Mouse (Mus musculus) limb, embryonic 12.5 days (tissue): ENCODE results near the gene Rps6ka5. TPM values are rescaled to one million over a fixed set of nuclear protein-coding genes. Genes with fewer than 3 reads are reported as not detected.

Experiments
- ATAC-seq: fragments of 200-750 bp; cut with Nextera tagmentation; 2 replicates; pipeline ENCODE4 v1.8.0; 2017; ENCODE audit warnings: low read depth, moderate TSS enrichment; ENCODE audit not compliant: insufficient number of reproducible peaks, insufficient read depth, low FRiP score, low TSS enrichment
- H3K27ac ChIP-seq: fragments of 300-500 bp; sonication (generic); 2 replicates; pipeline ENCODE4 v1.5.1; 2016; ENCODE audit warnings: mild to moderate bottlenecking, moderate library complexity
- H3K27me3 ChIP-seq: fragments of 300-500 bp; sonication (generic); 2 replicates; pipeline ENCODE4 v1.6.1; 2016; ENCODE audit warnings: mild to moderate bottlenecking, moderate library complexity
- H3K36me3 ChIP-seq: fragments of 300-500 bp; sonication (generic); 2 replicates; pipeline ENCODE4 v1.6.1; 2016; ENCODE audit warnings: mild to moderate bottlenecking, moderate library complexity
- H3K4me1 ChIP-seq: fragments of 300-500 bp; sonication (generic); replicated peaks from 2 replicates; pipeline ENCODE4 v1.6.1; 2016
- H3K4me2 ChIP-seq: fragments of 300-500 bp; sonication (generic); 2 replicates; pipeline ENCODE4 v1.6.1; 2016; ENCODE audit warnings: mild to moderate bottlenecking, moderate library complexity
- H3K4me3 ChIP-seq: fragments of 300-500 bp; sonication (generic); replicated peaks from 2 replicates; pipeline ENCODE4 v1.5.1; 2016; ENCODE audit warnings: mild to moderate bottlenecking
- H3K9ac ChIP-seq: fragments of 300-500 bp; sonication (generic); replicated peaks from 2 replicates; pipeline ENCODE4 v1.6.1; 2016; ENCODE audit warnings: mild to moderate bottlenecking, moderate library complexity
- H3K9me3 ChIP-seq: fragments of 300-500 bp; sonication (generic); 2 replicates; pipeline ENCODE4 v1.6.1; 2016; ENCODE audit warnings: mild to moderate bottlenecking, moderate library complexity
- WGBS: fragments of 180-500 bp; shearing (Covaris S2); methylation state at CpG from one replicate; pipeline ENCODE4 v1.1.7; 2016; 5-methylcytosine and 5-hydroxymethylcytosine counted together
- polyA plus RNA-seq: library from polyadenylated mRNA; unstranded; fragments of >200 nt; fragmentation: Nextera tagmentation; extraction: Ambion mirVana; gene quantifications from 2 replicates; pipeline ENCODE4 v1.2.1, GENCODE M21; 2016

Rps6ka5 gene
- polyA plus RNA-seq, 1 experiment from 2014 or later = 6.6 TPM

DNA sequence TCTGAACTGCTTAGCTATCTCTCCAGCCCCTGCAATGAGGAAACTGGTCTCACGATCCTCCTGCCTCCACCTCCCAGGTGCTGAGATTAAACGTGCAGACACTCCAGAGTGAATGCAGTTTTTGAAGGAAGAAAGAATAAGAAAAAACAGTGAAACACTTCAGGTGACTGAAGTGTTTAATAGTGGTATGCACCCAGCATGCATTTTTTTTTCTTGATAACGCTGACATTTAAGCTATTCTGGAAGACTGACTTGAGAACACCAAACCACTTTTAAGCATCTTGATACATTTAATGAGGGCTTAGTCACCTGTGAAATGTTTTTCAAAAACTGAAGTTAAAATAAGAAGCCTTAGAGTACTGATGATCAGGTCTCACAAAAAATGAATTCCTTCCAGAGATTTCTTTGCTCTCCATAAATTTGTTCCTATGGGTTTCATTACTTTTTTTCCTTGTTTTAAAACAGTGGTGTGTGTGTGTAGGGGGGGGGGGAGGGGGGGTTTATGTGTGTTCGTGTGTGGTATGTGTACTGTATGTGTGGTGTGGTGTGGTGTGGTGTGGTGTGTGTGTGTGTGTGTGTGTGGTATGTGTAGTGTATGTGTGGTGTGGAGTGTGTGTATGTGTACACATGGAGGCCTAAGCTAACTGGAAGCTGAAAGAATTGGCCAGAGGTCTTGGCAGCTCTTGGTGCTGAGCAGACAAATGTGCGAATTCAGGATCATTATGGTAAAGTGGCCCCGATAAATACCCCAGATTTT, 183.2 kb downstream of the Rps6ka5 start:
- 79% methylated on average over 6 of the region's 6 CpGs for WGBS
- no peaks in the 10 kb centered on the region for H3K27me3 ChIP-seq
- H3K9me3 ChIP-seq = no peaks in the 10 kb centered on the region
- no peak overlapping the region for H3K4me3 ChIP-seq
- no peak overlapping the region for H3K27ac ChIP-seq
- H3K4me2 ChIP-seq = no peak overlapping the region
- H3K36me3 ChIP-seq = no peaks in the 10 kb centered on the region
- 0 out of 2 replicates have a peak, but pooled peaks cover 3% of the 10 kb centered on the region for H3K4me1 ChIP-seq
- ATAC-seq = no peak
- H3K9ac ChIP-seq = no peak overlapping the region

DNA sequence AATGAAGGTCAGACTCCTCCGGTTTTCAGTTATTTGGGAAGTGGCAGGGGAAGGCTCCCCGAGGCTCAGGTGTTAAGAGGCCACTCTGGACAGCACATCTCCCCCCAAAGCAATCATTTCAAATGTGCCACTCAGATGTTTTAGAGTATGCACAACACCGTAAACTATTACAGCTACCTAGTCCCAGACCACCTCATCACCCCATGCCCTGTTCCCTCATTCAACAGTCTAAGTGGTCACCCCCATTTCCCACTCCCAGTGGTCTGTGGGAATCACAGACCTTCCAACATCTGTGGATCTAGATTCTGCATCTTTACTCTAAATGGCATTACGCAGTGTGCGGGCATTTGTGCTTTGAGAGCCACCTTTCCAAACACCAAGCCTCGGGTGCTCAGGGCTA, 184.3 kb downstream of the Rps6ka5 start:
- no peak overlapping the region for H3K27ac ChIP-seq

DNA sequence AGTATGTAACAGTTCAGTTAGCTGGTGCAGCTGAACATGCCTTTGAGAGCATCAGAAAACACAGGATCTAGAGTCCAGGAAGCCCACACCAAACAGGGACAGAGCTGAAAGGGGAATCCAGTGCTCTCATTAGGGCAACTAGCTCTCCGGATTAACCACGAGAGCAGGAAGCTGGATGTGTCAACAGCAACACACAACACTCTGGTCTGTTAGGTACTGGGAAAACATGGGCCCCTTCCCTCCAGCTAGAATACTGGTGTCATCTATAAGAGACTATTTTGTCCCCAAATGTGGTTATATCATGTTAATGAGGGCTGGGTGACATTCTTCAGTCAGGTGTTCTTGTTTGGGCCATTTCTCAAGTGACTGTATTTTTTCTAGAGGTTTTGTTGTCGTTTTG, 184.7 kb downstream of the Rps6ka5 start:
- no peaks in the 10 kb centered on the region for H3K36me3 ChIP-seq
- H3K9me3 ChIP-seq = no peaks in the 10 kb centered on the region
- ATAC-seq = no peak
- H3K4me2 ChIP-seq = no peak overlapping the region
- 49% methylated on average over 3 of the region's 3 CpGs for WGBS
- H3K4me3 ChIP-seq = no peak overlapping the region
- no peaks in the 10 kb centered on the region for H3K27me3 ChIP-seq
- H3K9ac ChIP-seq = no peak overlapping the region
- H3K27ac ChIP-seq = no peak overlapping the region
- 0 out of 2 replicates have a peak, but pooled peaks cover 3% of the 10 kb centered on the region for H3K4me1 ChIP-seq

More for the DNA sequence above, 184.3 kb downstream of the Rps6ka5 start:
- Histone ChIP-seq H3K4me3 (no peak overlapping the region), H3K9me3 (no peaks in the 10 kb centered on the region), H3K4me2 (no peak overlapping the region), H3K4me1 (0 out of 2 replicates have a peak, but pooled peaks cover 3% of the 10 kb centered on the region), H3K9ac (no peak overlapping the region), H3K27me3 (no peaks in the 10 kb centered on the region), H3K36me3 (no peaks in the 10 kb centered on the region)
- no peak for ATAC-seq
- WGBS = 84% methylated on average over 6 of the region's 6 CpGs

DNA sequence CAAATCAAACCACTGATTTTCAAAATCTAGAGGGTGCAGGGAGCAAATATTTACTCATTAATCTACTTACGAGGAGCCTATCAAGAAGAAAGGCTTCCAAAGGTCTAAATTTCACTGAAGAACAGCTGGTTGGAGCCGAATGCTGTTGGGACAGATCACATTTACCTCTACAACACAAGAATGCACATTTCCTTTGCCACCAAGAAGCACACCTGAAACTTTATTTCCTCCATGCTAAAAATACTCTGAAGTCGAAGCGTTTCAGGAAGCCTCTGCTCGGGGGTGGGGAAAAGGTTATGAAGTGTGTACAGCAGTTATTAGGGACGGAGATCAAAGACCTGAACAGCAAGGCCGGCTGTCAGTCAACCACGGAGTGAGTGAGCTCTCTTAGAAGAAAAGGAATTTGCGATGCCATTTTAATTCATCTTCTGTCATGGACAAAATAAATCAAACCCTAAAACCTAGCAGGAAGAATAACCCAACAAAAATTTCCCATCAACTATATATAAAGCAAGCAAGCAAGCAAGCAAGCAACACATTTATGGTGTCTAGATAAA, 187.5 kb downstream of the Rps6ka5 start:
- Histone ChIP-seq H3K36me3 (no peaks in the 10 kb centered on the region), H3K4me1 (peaks cover 8% of the 10 kb centered on the region), H3K27ac (no peak overlapping the region), H3K9ac (no peak overlapping the region), H3K9me3 (no peaks in the 10 kb centered on the region), H3K4me3 (no peak overlapping the region), H3K4me2 (no peak overlapping the region), H3K27me3 (no peaks in the 10 kb centered on the region)
- WGBS = 32% methylated on average over 9 of the region's 9 CpGs
- ATAC-seq = no peak

DNA sequence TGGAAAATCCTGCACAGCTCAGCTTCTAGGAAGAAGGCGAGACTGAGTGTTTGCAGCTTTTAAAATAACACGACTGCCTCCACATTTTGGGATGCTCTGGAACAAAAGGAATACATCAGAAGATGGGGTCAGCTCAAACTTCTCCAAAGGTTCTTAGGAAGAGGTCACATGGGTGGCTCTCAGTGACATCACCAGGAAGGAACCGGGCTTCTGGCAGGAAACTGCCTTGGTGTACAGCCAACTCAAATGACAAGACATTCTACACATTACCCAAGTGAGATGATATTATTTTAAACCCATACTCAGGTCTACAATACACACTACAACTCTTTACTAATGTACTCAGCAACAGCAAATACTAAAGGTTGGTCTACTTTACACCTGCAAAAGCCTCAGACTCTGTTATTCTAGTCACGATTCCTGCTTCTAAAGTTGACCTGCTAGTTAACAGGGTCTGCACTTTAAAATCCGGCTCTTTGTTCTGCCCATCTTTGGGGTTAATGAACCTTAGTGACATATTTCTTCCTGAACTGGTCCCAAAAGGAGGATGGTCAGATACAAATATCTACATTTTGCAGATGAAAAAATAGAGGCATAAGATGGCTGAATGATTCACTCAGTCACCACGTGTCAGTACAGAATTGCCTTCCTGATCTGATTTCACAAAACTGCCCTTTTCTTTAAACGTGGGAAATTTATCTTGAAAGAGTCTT, 188.2 kb downstream of the Rps6ka5 start:
- WGBS = 69% methylated on average over 7 of the region's 7 CpGs
- no peak overlapping the region for H3K4me3 ChIP-seq

DNA sequence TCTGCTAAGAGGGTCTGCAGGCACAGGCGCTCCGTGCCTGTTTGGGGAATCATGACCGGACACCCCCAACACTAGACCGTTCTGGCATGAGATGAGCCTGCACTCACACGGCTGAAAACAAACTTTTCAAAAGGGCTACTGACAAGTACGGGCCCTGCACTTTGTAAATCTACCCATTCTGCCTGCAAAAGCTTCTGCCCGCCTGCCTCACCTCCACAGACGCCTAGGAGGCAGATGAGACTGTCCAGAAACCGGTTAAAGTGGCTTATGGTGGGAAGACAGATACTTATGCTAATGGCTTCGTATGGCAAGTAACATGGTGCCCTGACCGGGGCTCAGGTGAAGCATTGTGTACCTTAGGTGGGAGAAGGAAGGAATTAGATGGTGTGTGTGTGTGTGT, 189.7 kb downstream of the Rps6ka5 start:
- no peak overlapping the region for H3K4me2 ChIP-seq

More for the DNA sequence above, 188.2 kb downstream of the Rps6ka5 start:
- H3K27ac ChIP-seq = no peak overlapping the region
- H3K36me3 ChIP-seq = no peaks in the 10 kb centered on the region
- no peak for ATAC-seq
- H3K4me1 ChIP-seq = peaks cover 8% of the 10 kb centered on the region
- no peak overlapping the region for H3K9ac ChIP-seq
- H3K9me3 ChIP-seq = no peaks in the 10 kb centered on the region
- no peak overlapping the region for H3K4me2 ChIP-seq
- no peaks in the 10 kb centered on the region for H3K27me3 ChIP-seq

DNA sequence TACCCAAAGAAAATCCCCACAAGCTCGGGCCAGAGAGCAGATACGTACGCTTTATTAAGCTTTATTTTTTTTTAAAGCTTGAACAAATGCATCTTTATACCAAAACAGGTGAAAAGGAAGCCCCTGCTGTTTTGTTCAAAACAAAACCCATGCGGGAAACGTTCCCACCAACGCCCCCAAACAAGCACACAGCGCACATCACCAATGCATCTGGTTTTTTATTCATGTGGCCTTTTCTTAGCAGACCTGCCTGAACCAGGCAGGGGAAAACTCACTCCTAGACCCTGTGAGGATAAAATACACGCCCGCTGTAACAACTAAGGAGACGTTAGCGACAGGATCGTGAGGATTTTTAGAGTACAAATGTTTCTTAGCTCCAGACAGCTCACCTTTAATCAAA, 191.8 kb downstream of the Rps6ka5 start:
- 58% methylated on average over 12 of the region's 12 CpGs for WGBS
- ATAC-seq = no peak

More for the DNA sequence above, 189.7 kb downstream of the Rps6ka5 start:
- WGBS = 69% methylated on average over 11 of the region's 11 CpGs
- ATAC-seq = no peak
- no peaks in the 10 kb centered on the region for H3K36me3 ChIP-seq
- H3K27me3 ChIP-seq = no peaks in the 10 kb centered on the region
- H3K9ac ChIP-seq = no peak overlapping the region
- peaks cover 8% of the 10 kb centered on the region for H3K4me1 ChIP-seq
- no peaks in the 10 kb centered on the region for H3K9me3 ChIP-seq
- no peak overlapping the region for H3K4me3 ChIP-seq
- H3K27ac ChIP-seq = no peak overlapping the region

DNA sequence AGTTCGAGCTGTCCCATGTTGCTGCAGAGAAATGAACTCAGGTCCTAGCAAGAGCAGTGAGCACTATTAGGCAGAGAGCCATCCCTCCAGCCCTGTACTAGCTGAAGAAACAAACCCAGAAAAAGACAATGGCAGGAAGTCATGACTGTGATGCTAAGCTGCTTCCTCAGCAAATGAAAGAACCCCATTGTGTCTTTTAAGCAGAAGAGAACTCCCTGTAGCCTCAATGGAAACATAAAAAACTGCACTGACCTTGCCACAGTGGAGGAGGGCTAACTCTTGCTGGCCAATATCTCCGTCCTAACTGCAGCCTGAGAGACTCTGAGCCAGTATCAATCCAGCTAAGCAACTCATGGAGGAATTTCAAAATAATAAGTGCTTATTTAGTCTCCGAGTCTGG, 192.8 kb downstream of the Rps6ka5 start:
- peak overlapping the region; percentile 41; the same call in 1 of the 2 replicates for H3K27ac ChIP-seq
- H3K36me3 ChIP-seq = no peaks in the 10 kb centered on the region
- no peaks in the 10 kb centered on the region for H3K9me3 ChIP-seq
- H3K4me3 ChIP-seq = no peak overlapping the region
- no peak overlapping the region for H3K9ac ChIP-seq
- no peak for ATAC-seq
- H3K4me2 ChIP-seq = no peak overlapping the region
- H3K4me1 ChIP-seq = peaks cover 11% of the 10 kb centered on the region
- no peaks in the 10 kb centered on the region for H3K27me3 ChIP-seq
- 70% methylated on average over 3 of the region's 3 CpGs for WGBS

More for the DNA sequence above, 191.8 kb downstream of the Rps6ka5 start:
- Histone ChIP-seq H3K4me2 (no peak overlapping the region), H3K36me3 (no peaks in the 10 kb centered on the region), H3K27ac (no peak overlapping the region), H3K4me1 (peaks cover 11% of the 10 kb centered on the region), H3K4me3 (no peak overlapping the region), H3K9ac (no peak overlapping the region), H3K9me3 (no peaks in the 10 kb centered on the region), H3K27me3 (no peaks in the 10 kb centered on the region)

DNA sequence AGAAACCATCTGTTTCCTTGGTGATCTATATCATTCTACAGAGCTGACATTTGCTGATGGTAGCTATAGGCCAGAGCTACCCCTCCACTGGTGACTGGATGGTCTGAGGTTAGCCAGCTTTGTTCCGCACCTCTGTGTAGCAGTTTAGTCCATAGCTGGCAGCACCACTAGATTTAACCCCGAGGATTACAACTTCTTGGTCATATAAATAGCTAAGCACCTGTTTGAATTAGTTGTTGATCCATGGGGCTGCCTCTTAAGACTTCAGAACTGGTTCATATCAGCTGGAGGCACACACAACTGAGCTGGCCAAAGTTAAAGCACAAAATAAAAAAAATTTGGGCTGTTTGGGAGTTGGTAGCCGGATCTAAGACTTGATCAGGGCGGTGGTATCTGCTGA, 193.6 kb downstream of the Rps6ka5 start:
- no peak overlapping the region for H3K4me2 ChIP-seq
- WGBS = 80% methylated on average over 4 of the region's 4 CpGs
- H3K27me3 ChIP-seq = no peaks in the 10 kb centered on the region
- H3K27ac ChIP-seq = no peak overlapping the region
- no peaks in the 10 kb centered on the region for H3K36me3 ChIP-seq
- no peak overlapping the region for H3K9ac ChIP-seq
- ATAC-seq = no peak
- H3K9me3 ChIP-seq = no peaks in the 10 kb centered on the region
- H3K4me3 ChIP-seq = no peak overlapping the region
- H3K4me1 ChIP-seq = peaks cover 17% of the 10 kb centered on the region

DNA sequence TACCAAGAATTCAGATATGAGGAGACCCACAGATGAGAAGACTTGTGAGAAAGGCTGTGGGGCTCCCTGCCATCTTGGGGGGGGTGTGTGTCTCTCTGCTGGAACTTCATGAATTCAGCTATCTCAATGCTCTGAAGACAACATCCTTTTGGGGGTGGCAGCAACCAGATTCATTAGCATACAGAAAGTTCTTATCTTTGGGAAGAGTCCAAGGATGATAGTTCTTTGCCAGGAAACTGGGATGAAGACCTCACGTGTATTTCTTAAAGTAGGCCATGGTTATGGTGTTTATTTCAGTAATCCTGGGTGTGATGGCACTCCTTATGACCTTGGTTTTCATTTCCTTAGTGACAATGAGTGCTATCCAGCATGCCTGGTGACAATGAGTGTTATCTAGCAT, 195.0 kb downstream of the Rps6ka5 start:
- no peak for ATAC-seq
- peaks cover 29% of the 10 kb centered on the region for H3K4me1 ChIP-seq
- 91% methylated on average over 1 of the region's 1 CpGs for WGBS
- H3K9ac ChIP-seq = no peak overlapping the region
- no peak overlapping the region for H3K27ac ChIP-seq
- H3K4me2 ChIP-seq = no peak overlapping the region
- H3K9me3 ChIP-seq = no peaks in the 10 kb centered on the region
- H3K27me3 ChIP-seq = no peaks in the 10 kb centered on the region
- H3K4me3 ChIP-seq = no peak overlapping the region
- H3K36me3 ChIP-seq = no peaks in the 10 kb centered on the region

DNA sequence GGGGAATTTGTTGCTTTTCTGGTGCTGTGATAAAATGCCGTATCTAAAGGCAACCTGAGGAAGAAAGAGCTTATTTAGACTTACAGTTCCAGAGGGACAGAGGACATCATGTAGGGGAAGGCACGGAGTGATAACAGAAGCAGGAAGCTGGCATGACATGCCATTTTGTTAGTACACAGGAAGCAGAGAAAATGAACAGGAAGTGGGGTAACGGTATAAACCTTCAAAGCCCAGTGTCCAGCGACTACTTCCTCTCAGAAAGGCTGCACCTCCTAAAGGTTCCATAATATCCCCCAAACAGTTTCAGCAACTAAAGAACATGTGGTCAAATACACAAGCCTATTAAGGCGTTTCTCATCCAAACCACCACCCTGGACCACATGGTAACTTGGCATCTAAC, 195.9 kb downstream of the Rps6ka5 start:
- no peaks in the 10 kb centered on the region for H3K36me3 ChIP-seq
- no peak overlapping the region for H3K4me2 ChIP-seq
- H3K9me3 ChIP-seq = no peaks in the 10 kb centered on the region
- no peak for ATAC-seq
- H3K27ac ChIP-seq = no peak overlapping the region
- no peak overlapping the region for H3K9ac ChIP-seq
- peaks cover 29% of the 10 kb centered on the region for H3K4me1 ChIP-seq
- WGBS = 74% methylated on average over 5 of the region's 5 CpGs
- no peaks in the 10 kb centered on the region for H3K27me3 ChIP-seq
- H3K4me3 ChIP-seq = no peak overlapping the region
